Mouse (Mus musculus) erythroid progenitor cell, adult 5-6 weeks (primary cell): ENCODE results near the gene Cbll1. TPM values are rescaled to one million over a fixed set of nuclear protein-coding genes. Genes with fewer than 3 reads are reported as not detected.

ENCODE experiments used
- ATAC-seq: replicated peaks from 2 replicates; pipeline ENCODE4 v1.8.0; 2016; ENCODE audit warnings: moderate number of reproducible peaks, mild to moderate bottlenecking, moderate TSS enrichment, inconsistent platforms; ENCODE audit not compliant: poor library complexity, low FRiP score, severe bottlenecking
- total RNA-seq, 2 experiments: library from RNA; stranded (forward) in 1 of 2; stranded (reverse) in 1 of 2; fragments of 150-400 nt in 1 of 2; fragments of 186-747, 209-891 nt in 1 of 2; gene quantifications; 2 replicates each; pipeline versions ENCODE4 v1.2.3 to v1.2.4; 2015 to 2017; ENCODE audit warnings: low replicate concordance in 2 of 2

The Cbll1 gene
- total RNA-seq (2015; ENCODE audit: low replicate concordance) (9.6 and 22.3 TPM in 2 replicates), total RNA-seq (2017; ENCODE audit: low replicate concordance) (2.0 and 4.6 TPM in 2 replicates)

GRCm38 (mm10) chr12:31499314-31500131 lies at the start of gene Cbll1:
Gene Cbll1 (minus strand): TSS chr12:31499616.
- ATAC-seq, result peak; percentile 94

- ATAC-seq, result no peak
Measured at GRCm38 (mm10) chr12:31546061-31546460, 46.6 kb upstream of the Cbll1 start.

GRCm38 (mm10) chr12:31545219-31545618 lies 45.8 kb upstream of the Cbll1 start:
- ATAC-seq, result no peak

GRCm38 (mm10) chr12:31541541-31541940 lies 42.1 kb upstream of the Cbll1 start:
- no peak for ATAC-seq

- no peak for ATAC-seq
Measured at GRCm38 (mm10) chr12:31539783-31540182, 40.4 kb upstream of the Cbll1 start.

- no peak for ATAC-seq
Measured at GRCm38 (mm10) chr12:31537515-31538230, 38.3 kb upstream of the Cbll1 start.

GRCm38 (mm10) chr12:31534060-31534843 lies 34.8 kb upstream of the Cbll1 start:
- no peak for ATAC-seq

GRCm38 (mm10) chr12:31533218-31533908 lies 33.9 kb upstream of the Cbll1 start:
- ATAC-seq, result no peak

- no peak for ATAC-seq
Measured at GRCm38 (mm10) chr12:31532054-31532453, 32.6 kb upstream of the Cbll1 start.

- ATAC-seq, result no peak
Measured at GRCm38 (mm10) chr12:31527407-31527806, 28.0 kb upstream of the Cbll1 start.

GRCm38 (mm10) chr12:31521371-31521770 lies 22.0 kb upstream of the Cbll1 start:
- no peak for ATAC-seq

GRCm38 (mm10) chr12:31520119-31520518 lies 20.7 kb upstream of the Cbll1 start:
- no peak for ATAC-seq

- ATAC-seq, result no peak
Measured at GRCm38 (mm10) chr12:31513724-31514503, 14.5 kb upstream of the Cbll1 start.

- no peak for ATAC-seq
Measured at GRCm38 (mm10) chr12:31512634-31513411, 13.4 kb upstream of the Cbll1 start.

- ATAC-seq, result no peak
Measured at GRCm38 (mm10) chr12:31511218-31511617, 11.8 kb upstream of the Cbll1 start.

- no peak for ATAC-seq
Measured at GRCm38 (mm10) chr12:31508496-31508895, 9.1 kb upstream of the Cbll1 start.

GRCm38 (mm10) chr12:31507718-31508364 lies 8.4 kb upstream of the Cbll1 start:
- no peak for ATAC-seq

GRCm38 (mm10) chr12:31503211-31503610 lies 3.8 kb upstream of the Cbll1 start:
- no peak for ATAC-seq
